Mouse (Mus musculus) common myeloid progenitor, adult 5-6 weeks (primary cell): ENCODE data around the gene Bicd2. TPM values are rescaled to one million over a fixed set of nuclear protein-coding genes. Genes with fewer than 3 reads are reported as not detected.
"Not testable (repeated sequence)": the region's sequence is repeated elsewhere in the genome, so short reads cannot be mapped to it uniquely, and the experiment has no call there.

Experiments used
- ATAC-seq: replicated peaks from 2 replicates; pipeline ENCODE4 v1.8.0; 2016; ENCODE audit warnings: low read depth, mild to moderate bottlenecking, moderate TSS enrichment, inconsistent platforms; ENCODE audit not compliant: poor library complexity, severe bottlenecking
- total RNA-seq: library from RNA; stranded (forward); fragments of 200-1000, 187-1606 nt; gene quantifications from 2 replicates; pipeline ENCODE4 v1.2.3, GENCODE M21; 2017

Bicd2 gene
- total RNA-seq, 1 experiment from 2014 or later: 24.3 TPM

- ATAC-seq: no peak
Observed at GRCm38 (mm10) chr13:49356090-49356489, 14.7 kb downstream of the Bicd2 start.

- ATAC-seq: no peak
Observed at GRCm38 (mm10) chr13:49357367-49358026, 16.1 kb downstream of the Bicd2 start.

- ATAC-seq: no peak
Observed at GRCm38 (mm10) chr13:49358184-49358583, 16.8 kb downstream of the Bicd2 start.

- ATAC-seq: peak; percentile 53
Observed at GRCm38 (mm10) chr13:49360906-49361406, 19.6 kb downstream of the Bicd2 start.

GRCm38 (mm10) chr13:49362364-49362763, 21.0 kb downstream of the Bicd2 start:
- ATAC-seq: no peak

GRCm38 (mm10) chr13:49362804-49363203, 21.4 kb downstream of the Bicd2 start:
- ATAC-seq: peak; percentile 27; the same call in 1 of the 2 replicates

- no peak for ATAC-seq
Observed at GRCm38 (mm10) chr13:49364716-49365115, 23.3 kb downstream of the Bicd2 start.

GRCm38 (mm10) chr13:49367657-49368440, 26.5 kb downstream of the Bicd2 start:
- no peak for ATAC-seq

- no peak for ATAC-seq
Observed at GRCm38 (mm10) chr13:49369404-49369803, 28.0 kb downstream of the Bicd2 start.

- ATAC-seq: not testable (repeated sequence)
Observed at GRCm38 (mm10) chr13:49370216-49370615, 28.8 kb downstream of the Bicd2 start.

GRCm38 (mm10) chr13:49370916-49371315, 29.5 kb downstream of the Bicd2 start:
- ATAC-seq: not testable (repeated sequence)

- ATAC-seq: peak; percentile 97
Observed at GRCm38 (mm10) chr13:49371428-49371899, 30.1 kb downstream of the Bicd2 start.

- no peak for ATAC-seq
Observed at GRCm38 (mm10) chr13:49372370-49373060, 31.1 kb downstream of the Bicd2 start.

- no peak for ATAC-seq
Observed at GRCm38 (mm10) chr13:49374304-49374703, 32.9 kb downstream of the Bicd2 start.

- no peak for ATAC-seq
Observed at GRCm38 (mm10) chr13:49374730-49375129, 33.3 kb downstream of the Bicd2 start.

GRCm38 (mm10) chr13:49377608-49378007, 36.2 kb downstream of the Bicd2 start:
- ATAC-seq: no peak

GRCm38 (mm10) chr13:49379301-49379700, 37.9 kb downstream of the Bicd2 start:
- ATAC-seq: no peak

GRCm38 (mm10) chr13:49381230-49381629, 39.8 kb downstream of the Bicd2 start:
- peak; percentile 98 for ATAC-seq

- no peak for ATAC-seq
Observed at GRCm38 (mm10) chr13:49382997-49383396, 41.6 kb downstream of the Bicd2 start.

GRCm38 (mm10) chr13:49384751-49385463, 43.5 kb downstream of the Bicd2 start:
- ATAC-seq: no peak
